Mouse (Mus musculus) heart, embryonic 11.5 days (tissue): ENCODE measurements around the gene Pccb. TPM values are rescaled to one million over a fixed set of nuclear protein-coding genes. Genes with fewer than 3 reads are reported as not detected.
A peak's percentile ranks its signal among the peaks of the same experiment; 100 is the strongest.

ENCODE experiments used
- ATAC-seq: fragments of 200-750 bp; cut with Nextera tagmentation; replicated peaks from 2 replicates; pipeline ENCODE4 v1.8.0; 2017; ENCODE audit warnings: moderate library complexity; ENCODE audit not compliant: insufficient number of reproducible peaks, low FRiP score, low TSS enrichment
- H3K27ac ChIP-seq: fragments of 300-500 bp; sonication (generic); 2 replicates; pipeline ENCODE4 v1.5.1; 2014; ENCODE audit warnings: mild to moderate bottlenecking, low read depth, low read length
- H3K27me3 ChIP-seq: fragments of 300-500 bp; sonication (generic); 2 replicates; pipeline ENCODE4 v1.6.1; 2014; ENCODE audit warnings: mild to moderate bottlenecking, low read length, mixed read lengths; ENCODE audit not compliant: control insufficient read depth, insufficient read depth
- H3K36me3 ChIP-seq: fragments of 300-500 bp; sonication (generic); 2 replicates; pipeline ENCODE4 v1.6.1; 2014; ENCODE audit warnings: mild to moderate bottlenecking, low read length, moderate library complexity, mixed read lengths; ENCODE audit not compliant: control insufficient read depth, insufficient read depth
- H3K4me1 ChIP-seq: fragments of 300-500 bp; sonication (generic); 2 replicates; pipeline ENCODE4 v1.6.1; 2014; ENCODE audit warnings: low read length; ENCODE audit not compliant: control insufficient read depth, insufficient read depth
- H3K4me2 ChIP-seq: fragments of 300-500 bp; sonication (generic); 2 replicates; pipeline ENCODE4 v1.6.1; 2014; ENCODE audit warnings: mild to moderate bottlenecking, moderate library complexity
- H3K4me3 ChIP-seq: fragments of 300-500 bp; sonication (generic); 2 replicates; pipeline ENCODE4 v1.5.1; 2014; ENCODE audit warnings: low read depth, low read length
- H3K9ac ChIP-seq: fragments of 300-500 bp; sonication (generic); 2 replicates; pipeline ENCODE4 v1.6.1; 2014; ENCODE audit warnings: mild to moderate bottlenecking, low read depth, low read length, moderate library complexity
- H3K9me3 ChIP-seq: fragments of 300-500 bp; sonication (generic); replicated peaks from 2 replicates; pipeline ENCODE4 v1.6.1; 2016; ENCODE audit warnings: low read length; ENCODE audit not compliant: control insufficient read depth
- whole genome bisulfite sequencing: fragments of 180-500 bp; shearing (Covaris S2); extraction: QIAGEN DNeasy Blood & Tissue Kit; methylation state at CpG from one replicate; pipeline ENCODE4 v1.1.7; 2014; ENCODE audit not compliant: insufficient replicate concordance; 5-methylcytosine and 5-hydroxymethylcytosine counted together
- polyA plus RNA-seq: library from polyadenylated mRNA; unstranded; fragments of >200 nt; fragmentation: Nextera tagmentation; extraction: Ambion mirVana; gene quantifications from 2 replicates; pipeline ENCODE4 v1.2.1, GENCODE M21; 2014

Pccb gene
- polyA plus RNA-seq, 1 experiment from 2014 or later = 17.8 TPM

DNA sequence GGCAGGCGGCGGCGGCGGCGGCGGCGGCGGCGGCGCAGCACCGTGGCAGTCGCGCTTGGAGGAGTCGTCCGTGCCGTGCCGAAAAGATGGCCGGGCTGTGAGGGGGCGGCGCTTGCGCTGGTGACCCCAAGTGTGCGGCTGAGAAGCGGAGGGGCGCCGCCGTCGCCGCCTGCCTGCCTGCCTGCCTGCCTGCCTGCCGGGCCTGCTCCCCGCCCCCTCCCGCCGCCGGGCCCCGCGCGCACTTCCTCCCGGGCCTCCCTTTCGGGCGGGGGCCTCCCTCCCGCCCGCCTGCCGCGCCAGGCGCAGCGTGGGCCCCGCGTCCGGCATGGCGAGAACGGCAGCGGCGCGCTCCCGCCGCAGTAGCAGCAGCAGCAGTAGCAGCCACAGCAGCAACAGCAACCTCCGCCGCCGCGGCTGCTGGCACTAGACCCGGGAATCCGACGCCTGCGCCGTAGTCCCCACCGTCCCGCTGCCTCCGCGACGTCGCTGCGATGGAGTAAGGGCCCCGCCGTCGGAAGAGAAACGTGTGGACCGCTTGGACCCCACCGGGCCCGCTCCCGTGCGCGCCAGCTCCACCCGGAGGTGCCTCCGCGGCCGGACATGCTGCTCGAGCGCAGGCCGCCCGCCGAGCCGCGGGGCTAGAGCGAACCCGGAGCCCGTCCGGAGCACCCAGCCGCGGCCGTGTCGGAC lies 39.8 kb upstream of the Pccb start:
- H3K9ac ChIP-seq = peak overlapping the region; percentile 99
- peak overlapping the region; percentile 100 for H3K27ac ChIP-seq
- peaks cover 16% of the 10 kb centered on the region for H3K4me1 ChIP-seq
- 1% methylated on average over 61 of the region's 100 CpGs for WGBS
- peak overlapping the region; percentile 89 for H3K4me2 ChIP-seq
- H3K36me3 ChIP-seq = no peaks in the 10 kb centered on the region
- no peaks in the 10 kb centered on the region for H3K27me3 ChIP-seq
- H3K4me3 ChIP-seq = peak overlapping the region; percentile 98
- ATAC-seq = peak; percentile 66
- no peaks in the 10 kb centered on the region; the same call in 1 of the 2 replicates for H3K9me3 ChIP-seq

- peak within 1 kb of the TSS; percentile 89 for H3K4me2 ChIP-seq
- ATAC-seq = peak; percentile 49
- H3K9me3 ChIP-seq = no peaks in the 10 kb centered on the region; the same call in 1 of the 2 replicates
- peak within 1 kb of the TSS; percentile 98 for H3K4me3 ChIP-seq
- no peaks in the 10 kb centered on the region for H3K36me3 ChIP-seq
- H3K27ac ChIP-seq = peak within 1 kb of the TSS; percentile 100
- WGBS = 2% methylated on average over 23 of the region's 43 CpGs
- H3K9ac ChIP-seq = peak within 1 kb of the TSS; percentile 99
- H3K27me3 ChIP-seq = no peaks in the 10 kb centered on the region
- peaks cover 11% of the 10 kb centered on the region for H3K4me1 ChIP-seq
These were observed 39.3 kb upstream of the Pccb start, which contains the start of gene Msl2 for GRCm38 (mm10) chr9:101073987-101074331. Msl2 (plus strand) TSS chr9:101074101.

DNA sequence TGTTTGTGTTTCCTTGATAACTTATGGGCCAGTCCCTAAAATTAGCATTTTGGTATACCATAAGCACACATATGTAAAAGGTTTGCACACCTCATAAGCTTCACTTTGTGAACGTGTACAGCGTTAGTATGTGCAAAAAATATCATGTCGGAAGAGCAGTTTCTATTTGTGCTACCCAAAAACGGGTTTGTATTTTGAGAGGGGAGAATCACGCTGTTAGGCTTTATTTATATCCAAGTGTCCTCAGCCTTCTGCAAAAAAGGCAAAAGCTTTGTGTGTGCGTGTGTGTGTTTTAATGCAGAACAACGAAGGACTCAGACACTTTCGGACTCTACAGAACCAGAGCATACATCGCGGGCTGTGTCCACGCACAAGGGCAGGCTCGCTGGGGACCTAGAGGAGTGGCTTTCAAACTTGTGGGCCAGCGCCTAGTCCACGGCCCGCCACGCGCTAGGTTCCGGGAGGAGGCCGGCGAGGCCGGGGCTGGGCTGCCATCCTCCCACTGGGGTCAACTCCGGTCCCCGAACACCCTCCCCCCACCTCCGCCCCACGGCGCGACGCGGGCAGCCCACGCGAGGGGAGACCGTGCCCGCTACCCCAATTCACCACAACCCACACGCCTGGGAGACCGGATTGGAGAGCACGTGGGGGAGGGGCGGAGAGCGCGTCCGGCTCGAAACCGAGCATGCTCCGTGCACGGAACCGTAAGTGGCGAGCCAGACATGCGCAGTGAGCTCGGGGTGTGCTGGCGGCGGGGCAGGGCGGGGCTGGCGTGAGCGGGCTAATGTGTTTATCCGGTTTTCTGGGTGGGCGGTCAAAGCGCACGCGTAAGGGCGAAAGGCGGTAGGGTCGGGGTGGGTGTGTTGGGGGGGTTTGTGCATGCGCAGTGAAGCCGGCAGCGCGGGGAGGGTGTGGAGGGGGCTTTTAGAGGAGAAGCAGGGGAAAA lies 38.6 kb upstream of the Pccb start:
- H3K9me3 ChIP-seq = no peaks in the 10 kb centered on the region; the same call in 1 of the 2 replicates
- peak overlapping the region; percentile 98 for H3K4me3 ChIP-seq
- H3K27me3 ChIP-seq = no peaks in the 10 kb centered on the region
- peak; percentile 93 for ATAC-seq
- peaks cover 7% of the 10 kb centered on the region for H3K4me1 ChIP-seq
- peak overlapping the region; percentile 100 for H3K27ac ChIP-seq
- no peaks in the 10 kb centered on the region for H3K36me3 ChIP-seq
- WGBS = 2% methylated on average over 63 of the region's 65 CpGs
- H3K9ac ChIP-seq = peak overlapping the region; percentile 83
- H3K4me2 ChIP-seq = peak overlapping the region; percentile 64

GRCm38 (mm10) chr9:101072506-101072905 lies 37.8 kb upstream of the Pccb start:
- 36% methylated on average over 5 of the region's 5 CpGs for WGBS
- no peak overlapping the region for H3K9ac ChIP-seq
- peak overlapping the region; percentile 64 for H3K4me2 ChIP-seq
- H3K4me1 ChIP-seq = peaks cover 2% of the 10 kb centered on the region
- no peaks in the 10 kb centered on the region for H3K36me3 ChIP-seq
- H3K27me3 ChIP-seq = no peaks in the 10 kb centered on the region
- H3K9me3 ChIP-seq = no peaks in the 10 kb centered on the region; the same call in 1 of the 2 replicates
- no peak overlapping the region for H3K4me3 ChIP-seq
- ATAC-seq = no peak
- H3K27ac ChIP-seq = no peak overlapping the region

DNA sequence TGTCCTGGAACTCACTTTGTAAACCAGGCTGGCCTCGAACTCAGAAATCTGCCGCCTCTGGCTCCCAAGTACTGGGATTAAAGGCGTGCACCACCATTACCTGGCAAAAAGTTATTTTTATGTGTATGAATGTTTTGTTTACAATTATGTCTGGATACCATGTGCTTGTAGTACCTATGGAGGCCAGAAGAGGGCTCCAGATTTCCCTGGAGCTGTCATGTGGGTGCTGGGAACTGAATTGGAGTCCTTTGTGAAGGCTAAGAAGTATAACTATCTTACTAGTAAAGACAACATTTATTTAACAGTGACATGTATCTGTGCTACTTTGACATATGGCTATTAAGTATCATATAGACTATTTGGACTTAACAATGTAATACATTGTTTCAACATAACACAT lies 35.1 kb upstream of the Pccb start:
- no peaks in the 10 kb centered on the region; the same call in 1 of the 2 replicates for H3K4me1 ChIP-seq
- no peak overlapping the region for H3K4me2 ChIP-seq
- WGBS = 85% methylated on average over 3 of the region's 3 CpGs
- no peak overlapping the region for H3K4me3 ChIP-seq
- no peak for ATAC-seq
- H3K36me3 ChIP-seq = no peaks in the 10 kb centered on the region
- H3K27me3 ChIP-seq = no peaks in the 10 kb centered on the region
- no peaks in the 10 kb centered on the region; the same call in 1 of the 2 replicates for H3K9me3 ChIP-seq
- H3K9ac ChIP-seq = no peak overlapping the region
- H3K27ac ChIP-seq = no peak overlapping the region

- H3K4me3 ChIP-seq = no peak overlapping the region
- H3K36me3 ChIP-seq = no peaks in the 10 kb centered on the region
- H3K27me3 ChIP-seq = no peaks in the 10 kb centered on the region
- H3K4me2 ChIP-seq = no peak overlapping the region
- ATAC-seq = no peak
- no peak overlapping the region for H3K9ac ChIP-seq
- H3K27ac ChIP-seq = no peak overlapping the region
- WGBS = 92% methylated on average over 3 of the region's 3 CpGs
- no peaks in the 10 kb centered on the region for H3K4me1 ChIP-seq
- H3K9me3 ChIP-seq = no peaks in the 10 kb centered on the region; the same call in 1 of the 2 replicates
These were observed 30.4 kb upstream of the Pccb start for GRCm38 (mm10) chr9:101065076-101065602.

DNA sequence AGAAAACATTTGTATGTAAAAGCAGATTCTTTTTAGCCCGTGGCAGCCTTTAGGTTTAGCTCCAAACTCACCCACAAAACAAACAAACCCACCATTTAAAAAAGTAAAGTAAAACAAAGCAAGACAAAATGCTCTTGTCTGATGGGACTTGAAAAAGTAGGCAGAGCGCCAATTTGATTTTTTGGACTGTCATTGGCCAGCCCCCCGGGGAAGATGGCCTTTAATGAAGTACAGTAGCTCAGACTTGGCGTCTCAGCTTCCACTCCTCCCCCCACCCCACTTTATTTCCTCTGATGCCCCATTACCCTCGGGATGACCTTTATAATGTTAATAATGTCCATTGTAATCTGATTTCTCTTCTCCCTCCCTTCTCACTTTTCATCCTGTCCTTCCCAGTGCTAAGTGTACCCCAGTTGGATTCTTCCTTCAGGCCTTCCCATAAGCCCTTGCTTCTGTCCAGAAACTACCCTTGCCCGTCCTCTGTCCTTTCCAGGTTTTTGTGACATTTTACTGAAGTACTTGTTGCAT lies 27.6 kb upstream of the Pccb start:
- Histone ChIP-seq H3K4me2 (no peak overlapping the region), H3K27me3 (no peaks in the 10 kb centered on the region), H3K36me3 (no peaks in the 10 kb centered on the region), H3K9ac (no peak overlapping the region), H3K9me3 (no peaks in the 10 kb centered on the region), H3K4me3 (no peak overlapping the region), H3K27ac (no peak overlapping the region), H3K4me1 (no peaks in the 10 kb centered on the region)
- no peak for ATAC-seq
- 71% methylated on average over 6 of the region's 6 CpGs for WGBS

DNA sequence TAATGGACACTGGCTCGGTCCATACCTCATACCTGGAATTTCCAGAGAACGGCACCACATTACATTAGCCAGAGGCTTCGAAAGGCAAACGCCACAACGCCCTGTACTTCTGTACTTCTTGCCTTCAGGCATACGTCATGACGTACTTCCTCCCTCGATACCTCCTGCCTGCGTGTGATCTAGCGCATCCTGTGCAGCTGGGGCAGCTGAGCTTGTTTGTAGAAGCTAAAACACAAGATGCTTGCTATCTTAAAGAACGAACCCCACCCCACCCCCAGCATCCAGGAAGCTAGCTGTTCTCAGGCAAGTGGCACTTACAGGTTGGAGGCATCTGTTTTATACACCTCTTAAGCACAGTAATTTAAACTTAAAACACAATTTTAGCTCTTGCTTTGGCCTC lies 26.3 kb upstream of the Pccb start:
- Histone ChIP-seq H3K4me2 (no peak overlapping the region), H3K9ac (no peak overlapping the region), H3K27me3 (no peaks in the 10 kb centered on the region), H3K36me3 (no peaks in the 10 kb centered on the region), H3K4me1 (no peaks in the 10 kb centered on the region), H3K27ac (no peak overlapping the region), H3K4me3 (no peak overlapping the region), H3K9me3 (no peaks in the 10 kb centered on the region)
- ATAC-seq = no peak
- 64% methylated on average over 11 of the region's 11 CpGs for WGBS
